Mouse (Mus musculus) left cerebral cortex, adult 11 months (tissue): ENCODE results near the gene Rasa2.
"Not testable (repeated sequence)": the region's sequence is repeated elsewhere in the genome, so short reads cannot be mapped to it uniquely, and the experiment has no call there.

ENCODE experiments used
- DNase-seq: peaks from one replicate; pipeline ENCODE4 v3.0.0; 2022; ENCODE audit warnings: low spot score

The Rasa2 gene

GRCm38 (mm10) chr9:96631389-96632072, at the start of gene Rasa2:
Rasa2 (minus strand) TSS chr9:96631617.
- DNase-seq: peak; percentile 76

DNA sequence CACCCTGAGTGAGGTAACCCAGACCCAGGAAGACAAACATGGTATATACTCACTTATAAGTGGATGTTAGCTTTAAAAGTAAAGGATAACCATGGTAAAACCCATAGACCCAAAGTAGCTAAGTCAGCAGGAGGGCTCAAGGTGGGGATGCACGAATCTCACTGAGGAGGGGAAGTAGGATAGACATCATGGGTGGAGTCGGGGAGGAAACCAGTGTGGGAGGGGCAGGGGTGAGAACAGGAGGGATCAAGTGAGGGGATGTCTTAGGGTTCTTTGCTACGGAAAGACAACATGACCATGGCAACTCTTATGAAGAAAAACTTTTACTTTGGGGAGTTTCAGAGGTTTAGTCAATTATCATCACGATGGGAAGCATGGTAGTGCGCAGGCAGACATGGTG, 47.2 kb upstream of the Rasa2 start:
- no peak for DNase-seq

GRCm38 (mm10) chr9:96677711-96678110, 46.3 kb upstream of the Rasa2 start:
- DNase-seq: not testable (repeated sequence)

DNA sequence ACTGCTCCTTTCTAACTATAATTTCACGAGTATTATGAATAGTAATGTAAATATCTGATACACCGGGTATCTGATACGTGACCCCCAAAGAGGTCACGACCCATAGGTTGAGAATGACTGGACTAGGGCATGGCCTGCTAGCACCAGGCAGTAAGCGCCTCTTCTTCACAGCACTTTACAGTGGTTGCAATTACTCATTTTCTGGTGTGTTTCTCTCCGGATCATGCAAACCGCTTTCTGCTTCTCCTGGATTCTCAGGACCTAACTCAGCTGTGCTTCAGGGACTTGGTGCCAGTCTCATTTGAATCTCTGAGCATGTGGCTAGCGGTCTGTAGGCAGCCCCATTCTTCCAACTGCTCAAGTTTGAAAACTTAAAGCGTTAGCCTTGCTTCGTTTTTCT, 45.3 kb upstream of the Rasa2 start:
- DNase-seq: no peak

DNA sequence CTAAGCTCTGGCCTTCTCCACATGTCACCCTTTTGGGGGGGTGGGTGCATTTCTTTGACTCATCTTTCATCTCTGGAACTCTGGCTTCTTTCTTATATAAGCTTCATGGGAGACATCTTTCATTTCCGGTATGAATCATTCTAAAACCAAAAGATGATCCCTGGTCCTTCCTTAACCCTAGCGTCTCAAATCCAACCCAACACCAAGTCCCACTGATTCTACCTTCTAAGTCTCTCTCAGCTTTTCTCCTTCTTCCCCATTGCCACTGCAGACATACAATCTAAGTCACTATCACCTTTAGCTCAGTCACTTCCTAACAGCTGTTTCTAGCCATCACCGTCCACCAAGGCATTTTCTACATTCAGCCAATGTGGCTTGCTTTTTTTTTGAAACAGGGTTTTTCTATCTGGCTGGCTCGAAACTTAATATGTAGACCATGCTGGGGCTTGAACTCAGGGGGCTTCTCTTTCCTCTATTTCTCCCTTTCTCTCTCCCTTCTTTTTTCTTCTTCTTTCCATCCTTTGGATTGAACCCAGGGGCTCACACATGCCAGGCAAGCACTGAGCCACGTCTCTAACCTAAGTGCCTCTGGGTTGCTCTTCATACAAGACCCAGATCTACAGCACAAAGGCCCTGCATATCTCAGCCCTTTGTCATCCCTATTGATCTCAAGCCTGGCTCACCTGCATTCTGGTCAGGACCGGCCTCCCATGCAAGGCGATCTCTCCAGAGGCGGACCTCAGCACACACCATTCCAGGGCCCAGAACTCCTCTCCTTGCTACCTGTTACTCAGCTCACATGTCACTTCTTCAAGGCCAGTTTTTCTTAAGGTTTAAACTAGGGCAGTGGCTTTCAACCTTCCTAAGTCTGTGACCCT, 44.6 kb upstream of the Rasa2 start:
- DNase-seq: no peak

DNA sequence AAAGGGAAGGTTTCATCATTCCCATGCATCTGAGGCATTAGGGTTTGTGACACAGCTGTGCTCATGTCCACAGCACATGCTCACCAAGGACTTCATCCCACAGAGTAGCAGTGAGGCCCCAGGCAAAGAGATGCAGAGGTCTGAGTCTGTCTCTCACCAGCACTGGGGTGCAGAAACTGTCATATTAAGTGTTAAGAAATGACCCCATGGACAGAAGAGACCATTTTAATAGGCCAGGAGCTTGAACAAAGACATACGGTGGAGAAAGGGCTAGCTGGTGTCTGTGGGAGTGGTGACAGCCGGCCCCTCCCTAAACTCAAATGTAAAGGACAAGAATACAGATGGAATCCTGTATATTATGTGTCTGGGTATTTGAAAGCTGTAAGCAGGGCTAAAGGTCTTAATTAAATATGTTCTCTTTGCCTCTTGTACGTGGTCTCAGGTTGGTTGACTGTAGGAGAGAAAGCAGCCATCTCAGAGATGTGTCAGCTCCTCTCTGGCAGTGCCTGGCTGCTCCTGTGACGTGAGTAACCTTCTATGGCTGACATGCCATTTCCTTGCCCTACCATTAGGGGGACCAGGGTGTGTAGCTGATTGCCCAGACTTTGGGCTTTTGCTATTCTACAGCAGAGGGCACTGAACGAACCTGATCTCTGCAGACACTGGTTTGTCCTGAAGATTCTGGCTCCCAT, 43.8 kb upstream of the Rasa2 start:
- DNase-seq: no peak

DNA sequence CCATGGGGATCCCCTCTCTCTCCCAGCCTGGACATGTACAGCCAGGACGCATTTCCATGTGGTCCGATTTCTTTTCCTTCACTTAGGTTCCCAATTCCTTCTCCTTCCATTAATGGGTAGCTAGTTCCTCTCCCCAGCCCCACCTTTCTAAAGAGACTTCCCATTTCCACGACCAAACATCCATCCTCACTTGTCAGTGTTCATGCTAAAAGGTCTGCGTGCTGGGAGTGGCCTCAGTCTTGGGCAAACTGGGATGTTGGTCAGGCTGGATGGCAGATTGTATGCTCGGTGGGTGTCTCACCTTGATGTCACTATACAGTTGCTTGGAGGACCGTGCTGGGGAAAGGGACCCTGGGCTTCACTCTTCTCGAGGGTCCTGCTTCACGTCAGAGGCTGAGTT, 42.9 kb upstream of the Rasa2 start:
- DNase-seq: no peak

GRCm38 (mm10) chr9:96672466-96672865, 41.0 kb upstream of the Rasa2 start:
- DNase-seq: no peak

DNA sequence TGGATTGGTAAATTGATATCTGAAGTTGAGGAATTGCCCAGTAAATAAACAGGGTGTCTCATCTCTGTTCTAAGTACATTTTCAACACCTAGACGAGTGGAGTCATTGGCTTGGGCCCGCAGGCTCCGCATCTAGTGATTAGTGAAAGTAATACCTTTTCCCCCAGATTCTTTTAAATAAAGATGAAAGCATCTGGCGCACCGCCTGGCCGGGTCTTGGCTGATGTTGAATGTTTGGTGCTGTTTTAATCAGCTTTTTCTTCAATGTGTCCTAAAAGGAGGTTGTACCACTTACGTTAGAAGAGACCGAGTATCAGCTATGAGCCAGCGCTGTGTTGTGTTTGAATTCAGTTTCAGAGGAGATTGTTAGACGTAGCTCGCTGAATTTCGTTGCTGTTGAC, 39.8 kb upstream of the Rasa2 start:
- no peak for DNase-seq

- DNase-seq: peak; percentile 96
Observed at GRCm38 (mm10) chr9:96669877-96670276, 38.5 kb upstream of the Rasa2 start.

DNA sequence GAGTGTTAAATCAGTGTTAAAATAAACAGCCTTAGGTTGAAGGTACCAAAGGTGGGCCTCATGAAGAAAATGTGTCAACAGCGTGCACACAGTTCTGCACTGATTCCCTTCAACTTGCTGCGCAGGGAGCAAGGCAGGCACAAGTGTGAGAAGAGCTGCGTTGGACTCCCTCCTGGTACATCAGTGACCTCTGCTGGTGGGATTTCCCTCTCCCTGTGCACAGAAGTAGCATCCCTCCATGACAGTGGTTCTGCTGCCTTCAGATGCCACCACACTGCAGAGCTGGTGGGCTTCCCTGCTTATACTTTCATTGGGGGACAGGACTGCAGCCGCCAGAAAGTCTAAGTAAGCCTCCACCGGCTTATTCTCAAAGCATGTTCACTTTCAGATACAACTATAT, 37.2 kb upstream of the Rasa2 start:
- peak; percentile 68 for DNase-seq

- no peak for DNase-seq
Observed at GRCm38 (mm10) chr9:96660510-96661244, 29.3 kb upstream of the Rasa2 start.

DNA sequence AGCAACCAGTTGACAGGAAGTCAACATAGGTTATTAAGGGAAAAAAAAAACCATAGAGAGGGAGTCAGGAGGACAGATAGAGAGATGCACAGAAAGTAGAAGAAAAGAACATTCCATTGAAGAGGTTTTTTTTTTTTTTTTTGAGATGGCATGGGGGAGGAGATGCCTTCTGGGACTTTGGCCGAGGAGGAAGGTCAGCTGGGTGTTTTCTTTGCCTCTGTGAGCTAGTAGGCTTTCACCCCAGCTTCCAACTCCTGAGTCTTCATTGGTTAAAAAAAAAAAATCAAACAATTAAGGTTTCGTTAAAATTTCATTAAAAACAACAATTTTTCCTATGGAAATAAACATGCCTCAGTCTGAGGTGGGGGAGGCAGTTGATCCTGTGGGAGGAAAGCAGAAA, 28.4 kb upstream of the Rasa2 start:
- DNase-seq: no peak

GRCm38 (mm10) chr9:96653538-96653937, 22.1 kb upstream of the Rasa2 start:
- DNase-seq: no peak

DNA sequence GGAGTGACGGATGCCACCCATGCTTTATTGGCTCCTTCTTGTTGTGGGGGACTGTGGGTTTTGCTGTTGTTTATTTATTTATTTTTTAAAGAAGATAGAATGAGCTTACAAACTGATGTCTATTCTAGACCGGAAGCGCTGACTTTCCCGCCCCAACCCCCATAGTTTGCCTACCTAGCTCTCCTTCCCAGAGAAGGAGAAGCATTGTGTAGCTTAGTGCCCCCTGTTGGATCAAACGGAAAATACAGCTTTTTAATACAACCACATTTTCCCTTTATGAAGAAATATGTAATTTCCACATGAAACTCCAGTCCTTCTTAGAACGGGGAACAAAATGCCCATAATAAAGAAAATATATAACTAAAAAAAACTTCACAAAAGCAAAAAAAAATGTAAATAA, 21.3 kb upstream of the Rasa2 start:
- no peak for DNase-seq

DNA sequence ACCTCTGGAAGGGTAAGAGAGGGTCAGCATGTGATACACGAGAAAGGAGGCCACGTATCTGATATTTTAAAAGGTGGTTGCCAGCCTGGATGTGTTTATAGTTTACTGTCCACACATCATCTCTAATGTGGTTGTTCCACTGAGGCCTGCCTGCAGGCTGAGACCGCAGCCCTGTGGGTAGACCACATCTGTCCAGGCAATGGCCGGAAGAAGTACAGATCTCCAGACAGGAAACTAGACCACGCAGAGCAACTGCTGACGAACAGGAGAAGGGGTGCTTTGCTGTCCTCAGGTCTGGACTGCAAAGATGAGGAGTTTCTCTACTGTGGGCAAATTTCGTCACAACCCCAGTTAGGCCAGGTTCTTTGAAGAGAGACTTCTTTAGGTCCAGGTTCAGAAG, 19.4 kb upstream of the Rasa2 start:
- no peak for DNase-seq

DNA sequence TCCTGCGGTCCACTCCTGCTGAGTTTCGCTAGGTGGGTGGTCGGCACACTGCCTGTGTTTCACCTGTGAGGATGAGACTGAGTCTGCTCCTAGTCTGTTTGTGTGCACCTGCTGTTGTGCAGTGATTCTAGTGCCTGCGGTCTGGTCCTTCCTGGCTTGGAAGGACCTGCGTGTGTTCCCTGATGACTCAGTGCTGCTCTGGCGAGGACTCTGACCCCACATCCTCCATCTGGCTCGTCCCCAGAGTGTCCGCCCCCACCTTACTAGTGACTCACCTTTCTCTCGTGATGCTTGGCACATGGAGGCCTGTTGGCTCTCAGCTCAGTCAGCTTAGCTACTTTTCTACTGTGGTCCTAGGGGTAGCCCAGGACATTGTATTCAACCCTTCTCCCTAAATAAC, 18.5 kb upstream of the Rasa2 start:
- no peak for DNase-seq

GRCm38 (mm10) chr9:96649362-96649761, 17.9 kb upstream of the Rasa2 start:
- peak; percentile 27 for DNase-seq

- DNase-seq: no peak
Observed at GRCm38 (mm10) chr9:96646668-96647295, 15.4 kb upstream of the Rasa2 start.

- no peak for DNase-seq
Observed at GRCm38 (mm10) chr9:96644840-96645239, 13.4 kb upstream of the Rasa2 start.

DNA sequence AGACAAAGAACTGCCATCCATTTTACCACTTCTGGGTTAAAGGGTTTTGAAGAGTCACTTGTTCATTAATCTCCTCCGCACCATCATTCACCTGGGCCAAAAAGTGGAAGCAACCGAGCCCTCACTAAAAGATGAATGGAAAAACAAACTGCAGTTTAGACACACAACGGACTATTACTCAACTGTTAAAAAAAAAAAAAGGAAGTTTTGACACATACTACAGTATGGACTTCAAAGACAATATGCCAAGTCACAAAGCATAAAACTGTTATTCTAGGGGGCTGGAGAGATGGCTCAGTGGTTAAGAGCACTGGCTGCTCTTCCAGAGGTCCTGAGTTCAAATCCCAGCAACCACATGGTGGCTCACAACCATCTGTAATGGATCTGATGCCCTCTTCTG, 12.6 kb upstream of the Rasa2 start:
- DNase-seq: not testable (repeated sequence)

GRCm38 (mm10) chr9:96639451-96639850, 8.0 kb upstream of the Rasa2 start:
- DNase-seq: no peak
